Mouse (Mus musculus): ENCODE results near the gene Dennd1b. TPM values are rescaled to one million over a fixed set of nuclear protein-coding genes. Genes with fewer than 3 reads are reported as not detected.

Gene Dennd1b
- polyA plus RNA-seq, 1 experiment from 2014 or later = 7.9 TPM

Other genes with a start within 250 kb of the Dennd1b start
- 15.9 and 64.3 TPM in 2 replicates for gene Lhx9, start 114.9 kb upstream of the Dennd1b start, polyA plus RNA-seq (2015; fragmentation: Nextera tagmentation; extraction: Ambion mirVana)
- 30.7 and 38.8 TPM in 2 replicates for gene 2310009B15Rik, start 106.6 kb upstream of the Dennd1b start, polyA plus RNA-seq (2015; fragmentation: Nextera tagmentation; extraction: Ambion mirVana)